Comparison of ENCODE assay signal across 26 mouse cellular contexts in the genomic region with DNA sequence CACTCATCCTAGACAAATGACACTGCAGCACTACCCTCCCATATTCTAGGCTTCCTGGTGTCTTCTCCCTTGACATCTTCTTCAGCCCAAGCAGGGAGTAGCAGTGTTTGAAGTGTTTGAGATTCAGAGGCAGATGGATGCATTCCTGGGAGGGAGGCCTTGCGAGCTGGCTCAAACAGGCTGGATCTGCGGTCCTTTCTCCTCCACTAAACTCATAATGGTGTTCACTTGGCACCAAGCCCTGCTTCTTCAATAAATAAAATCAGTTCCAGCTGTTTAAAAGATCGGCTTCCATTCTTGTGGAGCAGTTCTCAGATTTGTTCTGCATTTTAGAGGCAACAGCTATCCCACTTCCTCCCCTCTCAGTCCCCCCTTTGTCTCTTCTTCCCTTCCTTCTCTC.
DNase-seq lines count a peak whose midpoint lies in the region; ATAC-seq lines count a peak whose summit lies in the region.
"Had no signal": no experiment of that assay in that cellular context is flagged by ENCODE, and none has a peak within 500 bp of the region (broad histone marks: within the 10 kb centered on the region; RNA-seq: fewer than 3 reads in every experiment).

No protein-coding gene starts in this region.

- DNase-seq in cerebellum, postnatal 10 days: peak; percentile 52 to 59
- no peak for DNase-seq in cerebellum, postnatal 36 days
- peak; percentile 8 to 16 for DNase-seq in kidney, postnatal 4 days
- peak; percentile 23 for DNase-seq in NIH3T3 (ENCODE audit: low read depth)
- no peak for DNase-seq in limb, embryonic 10.5 days (ENCODE audit: low spot score)
- DNase-seq in layer of hippocampus, adult 11-12 months (ENCODE audit: low spot score): no peak
- no peak for DNase-seq in spleen, postnatal 36 days (ENCODE audit: low spot score in 2 of 2)
- DNase-seq: adrenal gland, postnatal 25 days; cerebellum, adult 11-12 months; cerebellum, postnatal 25 days; forebrain, postnatal 0 days; gastrocnemius, adult 2 months; layer of hippocampus, adult 9-11 months; liver; lung, postnatal 10 days; right cerebral cortex, postnatal 4 days; thymus, postnatal 25 days had no signal

- H3K36me3 ChIP-seq in kidney, embryonic 16.5 days (ENCODE audit: insufficient read depth, low read length): no peaks in the 10 kb centered on the region
- no peaks in the 10 kb centered on the region for H3K36me3 ChIP-seq in limb, embryonic 10.5 days
- H3K36me3 ChIP-seq: heart, embryonic 10.5 days; kidney, embryonic 15.5 days; midbrain, embryonic 13.5 days had no signal

- no peaks in the 10 kb centered on the region for H3K27me3 ChIP-seq in kidney, embryonic 16.5 days (ENCODE audit: insufficient read depth, low read length)
- H3K27me3 ChIP-seq in limb, embryonic 10.5 days (ENCODE audit: low read depth, poor library complexity, severe bottlenecking): no peaks in the 10 kb centered on the region
- H3K27me3 ChIP-seq: kidney, embryonic 15.5 days; midbrain, embryonic 13.5 days had no signal

- WGBS in kidney, embryonic 16.5 days: 40% methylated on average over 3 of the region's 3 CpGs
- 54% methylated on average over 3 of the region's 3 CpGs for WGBS in limb, embryonic 10.5 days

- no peak overlapping the region for H3K4me2 ChIP-seq in kidney, embryonic 16.5 days (replicated peaks; ENCODE audit: low read depth, low read length)
- H3K4me2 ChIP-seq: hindbrain, embryonic 14.5 days; kidney, embryonic 15.5 days; midbrain, embryonic 13.5 days had no signal

- no peaks in the 10 kb centered on the region for H3K4me1 ChIP-seq in kidney, embryonic 16.5 days (ENCODE audit: insufficient read depth, low read length)
- H3K4me1 ChIP-seq in limb, embryonic 10.5 days: peaks cover 22% of the 10 kb centered on the region
- H3K4me1 ChIP-seq: heart, embryonic 10.5 days; kidney, embryonic 15.5 days had no signal

- ATAC-seq in kidney, embryonic 16.5 days (ENCODE audit: low FRiP score, low TSS enrichment): no peak
- ATAC-seq: activated CD4-positive, CD25-positive, alpha-beta regulatory T cell, adult 4 months; forebrain, postnatal 0 days; intestine, postnatal 0 days; midbrain, embryonic 13.5 days had no signal

- H3K9me3 ChIP-seq in kidney, embryonic 16.5 days (ENCODE audit: low read length): no peaks in the 10 kb centered on the region
- H3K9me3 ChIP-seq in limb, embryonic 10.5 days (replicated peaks): no peaks in the 10 kb centered on the region
- H3K9me3 ChIP-seq: heart, embryonic 10.5 days; kidney, embryonic 15.5 days; midbrain, embryonic 13.5 days had no signal

- no peak overlapping the region for H3K27ac ChIP-seq in kidney, embryonic 16.5 days (ENCODE audit: low read length)
- H3K27ac ChIP-seq in limb, embryonic 10.5 days: peak overlapping the region; percentile 36; the same call in 1 of the 2 replicates
- H3K27ac ChIP-seq: gastrocnemius, adult 2 months; heart, embryonic 10.5 days; hindbrain, embryonic 14.5 days; kidney, embryonic 15.5 days; left cerebral cortex, adult 2 months; midbrain, embryonic 13.5 days had no signal

- no peak overlapping the region for H3K4me3 ChIP-seq in kidney, embryonic 16.5 days (ENCODE audit: low read length)
- H3K4me3 ChIP-seq in limb, embryonic 10.5 days: no peak overlapping the region
- H3K4me3 ChIP-seq: gastrocnemius, adult 2 months; heart, embryonic 10.5 days; kidney, embryonic 15.5 days; left cerebral cortex, adult 2 months; midbrain, embryonic 13.5 days; myocyte had no signal

- H3K9ac ChIP-seq in kidney, embryonic 16.5 days (replicated peaks; ENCODE audit: low read length): no peak overlapping the region
- H3K9ac ChIP-seq: forebrain, postnatal 0 days; hindbrain, embryonic 14.5 days; kidney, embryonic 15.5 days; midbrain, embryonic 13.5 days had no signal

Comparison
In these comparisons a context has a peak if more than half of its experiments do, and no peak if none do; other contexts are left out.
1. DNase-seq: peak in cerebellum, postnatal 10 days (2 of 2), kidney, postnatal 4 days (2 of 2) and NIH3T3 (single experiment); none in cerebellum, postnatal 36 days (0 of 2), limb, embryonic 10.5 days (single experiment), layer of hippocampus, adult 11-12 months (single experiment) and spleen, postnatal 36 days (0 of 2).